Mouse (Mus musculus) cerebellum, postnatal 4 days (tissue): ENCODE measurements around the gene Arhgap19.
A peak's percentile ranks its signal among the peaks of the same experiment; 100 is the strongest.
"Not testable (repeated sequence)": the region's sequence is repeated elsewhere in the genome, so short reads cannot be mapped to it uniquely, and the experiment has no call there.

Source experiments
- DNase-seq, 2 experiments: peaks; one replicate each; pipeline ENCODE4 v3.0.0; 2022; ENCODE audit warnings: low spot score in 2 of 2, mixed read lengths in 1 of 2

Arhgap19 gene

DNA sequence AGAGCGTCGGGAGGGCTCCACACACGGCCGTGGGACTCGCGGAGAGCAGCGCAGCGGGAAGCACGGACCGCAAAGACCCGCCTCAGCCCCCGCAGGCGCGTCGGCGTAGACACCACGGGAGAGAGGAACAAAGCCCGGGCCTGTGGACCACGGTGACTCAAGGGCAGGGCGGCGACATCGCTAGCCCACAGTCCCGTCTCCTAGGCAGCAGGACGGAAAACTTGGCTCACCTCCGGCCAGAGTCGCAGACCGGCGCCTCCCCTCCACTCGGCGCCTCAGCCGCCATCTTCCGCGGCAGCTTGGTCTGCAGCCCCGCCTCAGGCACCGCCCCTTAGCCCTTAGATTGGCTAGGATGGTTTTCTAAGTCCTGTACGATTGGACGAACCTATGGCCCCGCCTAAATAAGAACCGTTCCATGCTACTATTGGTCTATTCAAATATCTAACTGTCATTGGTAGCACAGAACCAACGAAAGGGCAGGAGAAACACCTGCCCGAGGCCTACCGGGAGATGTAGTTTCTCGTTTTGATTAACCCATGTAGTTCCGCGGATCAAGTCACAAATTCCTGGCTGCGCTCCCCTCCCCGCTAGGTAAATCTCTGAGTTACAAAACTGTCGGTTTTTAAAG, at the start of gene Arhgap19:
Gene Arhgap19, minus strand, starts transcription at position 306 of the 628 bp plus-strand sequence.
- peak; percentile 65 to 89 for DNase-seq

- no peak for DNase-seq
Observed at GRCm38 (mm10) chr19:41850719-41851543, 49.1 kb upstream of the Arhgap19 start.

GRCm38 (mm10) chr19:41850021-41850718, 48.3 kb upstream of the Arhgap19 start:
- DNase-seq: no peak

DNA sequence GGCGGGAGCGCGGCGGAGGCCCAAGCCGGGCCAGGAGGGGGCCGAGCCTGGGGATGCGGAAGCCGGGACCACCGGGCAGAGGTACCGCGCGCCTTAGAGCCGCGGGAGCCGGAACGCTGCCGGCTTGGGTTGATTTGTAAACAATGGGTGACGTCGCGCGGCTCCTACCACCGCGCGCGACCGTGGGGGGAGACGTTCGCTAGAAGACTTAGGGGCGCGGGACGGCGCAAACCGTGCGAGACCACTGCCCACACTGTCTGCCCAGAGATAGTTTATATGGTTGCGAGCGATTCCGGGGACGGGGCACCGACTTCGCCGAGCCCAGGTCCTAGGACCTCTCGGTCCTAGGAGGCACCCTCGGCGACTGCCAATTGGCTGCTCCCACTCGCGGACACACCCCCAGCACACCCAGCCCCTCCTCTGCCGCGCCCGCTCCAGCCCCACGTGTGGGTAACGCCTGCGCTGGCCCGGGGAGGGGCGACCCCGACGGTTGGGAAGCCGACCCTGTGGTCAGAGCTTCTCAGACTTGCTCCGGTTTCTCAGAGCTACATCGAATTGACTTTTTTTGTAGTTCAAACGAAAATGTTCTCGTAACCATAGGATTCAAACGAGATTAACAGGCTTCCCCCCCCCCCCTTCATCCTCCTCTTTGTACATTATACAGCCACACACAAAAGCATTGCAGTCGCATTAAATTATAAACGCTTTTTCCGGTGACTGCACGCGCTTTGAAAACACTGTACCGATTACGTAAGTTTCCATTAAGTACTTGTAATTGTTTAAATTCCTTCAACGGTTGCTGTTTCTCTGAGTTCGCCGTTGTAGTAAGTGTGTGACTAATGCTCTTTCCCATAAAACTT, 46.4 kb upstream of the Arhgap19 start, which contains the start of gene Frat2:
Gene Frat2, minus strand, starts transcription at position 141 of the 860 bp plus-strand sequence.
- peak; percentile 71 to 84 for DNase-seq

DNA sequence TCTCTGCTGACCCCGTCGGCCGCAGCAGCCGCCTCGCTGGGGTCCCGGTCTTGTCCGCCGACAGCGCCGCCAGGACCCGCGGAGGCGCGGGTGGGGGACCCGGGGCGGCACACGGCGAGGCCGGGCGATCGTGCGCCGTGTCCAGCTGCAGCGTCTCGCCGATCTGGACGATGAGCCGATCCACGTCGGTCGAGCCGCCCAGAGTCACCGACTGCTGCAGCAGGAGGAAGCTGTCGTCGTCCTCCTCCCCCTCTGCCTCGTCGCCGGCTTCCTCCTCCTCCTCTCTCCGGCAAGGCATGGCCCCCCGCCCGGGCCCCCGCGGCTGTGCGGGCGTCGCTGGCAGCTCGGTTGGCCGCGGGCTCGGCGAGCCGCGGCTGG, 45.8 kb upstream of the Arhgap19 start:
- DNase-seq: not testable (repeated sequence)

DNA sequence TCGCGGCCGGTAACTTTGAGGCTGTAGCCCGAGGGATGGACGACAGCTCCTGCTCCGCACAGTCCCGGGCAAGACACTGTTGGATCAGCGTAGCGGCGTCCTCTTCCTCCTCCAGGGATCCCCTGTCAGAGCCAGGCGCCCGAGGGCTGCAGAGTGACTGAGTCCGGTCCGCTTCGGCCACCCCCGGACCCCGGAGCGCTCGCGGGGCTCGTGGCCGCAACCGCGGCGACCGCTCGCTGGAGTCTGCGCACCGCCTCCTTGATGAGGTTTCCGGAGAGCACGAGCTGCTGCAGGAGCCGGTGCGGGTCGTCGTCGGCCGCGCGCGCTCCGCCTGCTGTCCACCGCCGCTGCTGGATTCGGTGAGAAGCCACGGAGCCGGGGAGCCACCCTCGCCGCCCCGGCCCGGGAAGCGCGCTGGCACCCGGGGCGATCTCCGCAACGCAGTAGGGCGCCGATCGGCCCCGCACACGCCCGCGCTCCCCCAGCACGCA, 45.3 kb upstream of the Arhgap19 start:
- DNase-seq: peak in 1 of 2 experiments; percentile 49

DNA sequence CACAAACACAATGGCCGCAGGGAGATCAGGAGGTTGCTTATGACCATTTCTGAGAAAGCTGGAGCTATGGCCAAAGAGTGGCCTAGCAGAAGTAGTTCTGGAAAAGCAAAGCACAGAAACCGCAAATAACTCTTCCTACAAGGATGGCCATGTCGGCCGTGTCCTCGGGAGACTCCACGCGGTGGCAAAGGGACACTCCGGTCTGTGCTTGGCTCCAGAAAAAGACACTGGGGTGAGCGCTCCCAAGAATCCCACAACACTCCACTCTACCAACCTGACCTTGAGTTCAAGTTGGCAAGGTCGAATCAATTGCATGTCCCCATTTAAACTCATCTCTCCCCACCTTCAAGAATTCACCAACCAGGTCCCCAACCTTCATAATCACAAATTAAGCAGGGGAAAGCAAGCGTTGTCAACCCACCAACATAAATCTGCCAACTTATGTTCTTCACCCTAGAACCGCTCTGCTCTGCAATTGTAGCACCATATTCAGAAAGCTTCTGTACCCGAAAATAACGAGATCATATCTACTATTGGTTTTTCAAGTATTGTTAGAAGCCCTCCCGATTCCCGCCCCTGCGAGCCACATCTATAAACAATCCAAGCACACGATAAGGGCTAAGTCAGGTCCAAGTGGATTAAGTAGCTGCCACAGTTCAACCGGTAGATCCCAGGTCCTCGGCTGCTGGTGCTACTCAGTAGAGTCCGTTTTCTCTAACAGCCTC, 44.7 kb upstream of the Arhgap19 start:
- no peak for DNase-seq

DNA sequence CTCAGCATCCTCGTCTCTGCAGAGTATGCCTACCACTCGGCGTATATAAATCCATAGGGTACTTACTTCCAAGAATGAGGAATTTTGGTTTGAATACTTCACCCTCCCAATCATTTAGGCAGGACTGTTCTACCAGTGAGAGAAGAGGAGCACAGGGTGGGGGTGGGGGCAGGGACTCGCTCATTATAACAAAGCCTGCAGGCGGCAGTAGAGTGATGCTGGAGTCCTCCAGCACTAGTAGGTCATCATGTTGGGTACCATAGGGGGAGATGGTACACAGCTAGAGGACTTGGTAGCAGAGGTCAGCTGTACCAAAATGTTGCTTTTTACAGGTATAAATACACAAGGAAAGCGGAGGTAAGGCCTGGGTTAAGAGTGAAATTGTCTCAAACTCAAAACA, 42.5 kb upstream of the Arhgap19 start:
- no peak for DNase-seq

GRCm38 (mm10) chr19:41842706-41843105, 40.9 kb upstream of the Arhgap19 start:
- DNase-seq: no peak

GRCm38 (mm10) chr19:41842196-41842595, 40.3 kb upstream of the Arhgap19 start:
- no peak for DNase-seq

- DNase-seq: no peak
Observed at GRCm38 (mm10) chr19:41841105-41841750, 39.4 kb upstream of the Arhgap19 start.

DNA sequence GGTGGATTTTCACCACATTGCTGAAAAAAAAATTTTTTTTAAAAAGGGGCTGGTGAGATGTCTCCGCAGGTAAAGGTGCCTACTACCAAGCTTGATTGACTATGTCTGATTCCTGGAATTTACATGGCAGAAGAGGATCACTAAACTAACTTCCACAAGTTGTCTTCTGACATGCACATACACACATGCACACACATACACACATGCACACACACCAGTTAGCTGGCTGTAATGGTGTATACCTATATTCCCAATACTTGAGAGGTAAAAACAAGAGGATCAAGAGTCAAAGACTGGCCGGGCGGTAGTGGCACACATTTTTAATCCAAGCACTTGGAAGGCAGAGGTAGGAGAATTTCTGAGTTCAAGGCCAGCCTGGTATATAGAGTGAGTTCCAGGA, 37.8 kb upstream of the Arhgap19 start:
- DNase-seq: no peak

GRCm38 (mm10) chr19:41838808-41839207, 37.0 kb upstream of the Arhgap19 start:
- DNase-seq: no peak

- no peak for DNase-seq
Observed at GRCm38 (mm10) chr19:41837917-41838261, 36.0 kb upstream of the Arhgap19 start.

GRCm38 (mm10) chr19:41837194-41837916, 35.5 kb upstream of the Arhgap19 start:
- no peak for DNase-seq

DNA sequence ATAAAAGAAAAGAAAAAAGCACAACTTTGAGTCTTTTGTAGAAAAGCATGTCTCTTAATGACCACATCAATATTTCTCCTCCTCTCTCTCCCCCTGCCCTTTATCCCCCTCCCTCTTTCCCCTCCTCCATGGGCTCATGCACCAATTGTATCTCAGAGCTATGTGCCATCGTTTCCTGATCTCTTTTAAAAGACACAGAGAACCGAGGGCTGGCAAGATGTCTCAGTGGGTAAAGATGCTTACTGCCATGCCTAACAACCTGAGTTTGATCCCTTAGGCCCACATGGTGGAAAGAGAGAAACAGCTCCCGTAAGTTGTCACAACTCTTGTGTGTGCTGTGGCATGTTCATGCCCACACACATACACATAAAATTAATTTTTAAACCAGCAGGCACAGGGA, 34.9 kb upstream of the Arhgap19 start:
- no peak for DNase-seq

DNA sequence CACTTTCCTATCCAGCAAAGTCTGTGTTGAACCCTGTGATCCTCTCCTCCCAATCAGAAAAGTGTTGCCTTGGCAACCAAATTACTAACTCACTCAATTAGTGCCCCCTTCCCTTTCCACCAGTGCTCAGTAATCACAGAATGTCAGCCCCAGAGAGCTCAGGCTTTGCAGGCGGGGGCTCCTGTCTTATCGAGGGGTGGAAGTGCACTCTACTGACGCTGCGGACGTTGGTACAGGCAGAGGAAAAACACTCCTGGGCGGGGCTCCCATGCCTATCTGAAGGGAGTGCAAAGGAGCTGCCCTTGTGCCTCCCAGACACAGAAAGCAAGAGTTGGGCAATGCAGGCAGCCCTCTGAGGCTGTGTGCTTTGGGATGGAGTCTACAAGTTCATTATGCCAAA, 34.0 kb upstream of the Arhgap19 start:
- no peak for DNase-seq

DNA sequence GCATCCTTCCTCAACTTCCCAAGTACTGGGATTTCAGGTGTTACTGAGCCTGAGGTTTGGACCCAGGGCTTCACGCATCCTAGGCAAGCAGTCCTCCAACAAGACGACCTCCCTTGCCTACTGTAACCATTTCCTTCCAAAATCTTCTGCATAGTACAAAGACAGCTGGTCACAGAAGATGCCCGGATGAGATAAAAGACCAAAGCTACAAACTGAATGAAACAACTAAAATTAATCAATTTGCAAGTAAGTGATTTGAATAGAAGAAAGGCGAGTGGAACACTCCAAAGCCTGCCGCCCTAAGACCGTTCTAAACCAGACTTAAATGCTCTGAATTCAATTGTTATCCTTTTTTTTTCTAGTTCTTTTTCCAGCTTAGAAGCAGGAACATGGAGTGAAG, 33.6 kb upstream of the Arhgap19 start:
- DNase-seq: no peak

GRCm38 (mm10) chr19:41832501-41833201, 30.8 kb upstream of the Arhgap19 start:
- DNase-seq: no peak
